Mouse (Mus musculus) kidney, postnatal 14 days (tissue): ENCODE data around the gene Eefsec.
A peak's percentile ranks its signal among the peaks of the same experiment; 100 is the strongest.

Experiments
- DNase-seq: peaks from one replicate; pipeline ENCODE4 v3.0.0; 2022; ENCODE audit warnings: mixed read lengths

Gene Eefsec

DNA sequence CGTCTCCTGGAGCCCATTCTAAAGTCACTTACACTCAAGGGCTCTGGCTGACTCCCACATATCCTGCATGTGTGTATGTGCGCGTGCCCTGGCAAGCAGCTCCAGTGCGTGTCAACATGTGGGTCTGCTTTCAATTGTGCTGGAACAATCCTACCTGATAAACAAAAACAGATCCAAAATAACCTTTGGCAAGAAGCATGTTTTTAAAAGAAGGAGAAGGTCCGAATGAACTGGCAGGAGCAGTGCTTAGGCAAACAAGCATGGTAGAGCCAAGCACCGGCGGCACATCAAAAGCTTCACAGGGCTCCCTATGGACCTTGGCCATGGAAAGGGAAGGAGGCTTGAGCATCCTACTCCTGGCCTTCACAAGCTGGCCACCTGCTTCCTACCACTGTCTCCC is 105.6 kb downstream of the Eefsec start:
- no peak for DNase-seq

- no peak for DNase-seq
Measured at GRCm38 (mm10) chr6:88329336-88329735, 117.0 kb downstream of the Eefsec start.

DNA sequence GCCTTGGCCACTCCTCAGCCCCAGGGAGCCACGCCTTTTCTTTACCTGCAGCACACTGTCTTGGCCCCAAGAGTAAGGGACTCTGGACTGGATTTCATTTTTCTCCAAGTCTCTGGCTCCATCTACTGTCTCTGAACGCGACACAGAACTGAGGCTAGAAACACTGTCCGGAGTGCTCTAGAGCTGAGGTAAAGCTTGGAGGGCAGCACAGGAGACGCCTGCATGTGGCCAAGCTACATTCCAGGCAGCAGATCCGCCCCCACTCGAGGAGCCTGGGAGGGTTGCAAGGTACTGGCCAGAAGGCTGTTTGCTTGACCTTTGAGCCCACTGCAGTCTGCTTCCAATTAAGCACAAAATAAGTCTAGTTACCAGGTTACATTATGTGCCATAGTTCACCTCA is 124.5 kb downstream of the Eefsec start:
- DNase-seq: peak; percentile 88

- peak; percentile 9 for DNase-seq
Measured at GRCm38 (mm10) chr6:88321253-88321652, 125.1 kb downstream of the Eefsec start.

DNA sequence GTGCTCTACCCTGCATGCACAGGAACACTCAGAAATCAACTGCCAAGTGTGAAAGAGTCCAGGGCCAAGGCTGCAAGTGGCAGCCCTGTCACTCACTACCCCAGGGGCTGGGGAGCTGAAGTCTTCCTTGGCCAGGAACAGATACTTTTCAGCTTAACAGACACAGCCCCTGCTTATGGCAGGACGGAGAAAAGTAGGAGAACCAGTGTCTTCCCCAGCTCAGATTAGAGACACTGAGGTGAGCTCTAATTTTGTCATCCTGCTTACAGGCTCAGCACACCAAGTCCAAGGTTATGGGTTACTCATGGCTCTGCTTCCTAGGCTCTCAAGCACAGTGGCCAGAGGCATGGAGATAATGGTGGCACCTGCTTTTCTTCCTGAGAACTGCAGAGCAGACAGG is 126.6 kb downstream of the Eefsec start:
- no peak for DNase-seq

GRCm38 (mm10) chr6:88315295-88315694 is 131.0 kb downstream of the Eefsec start:
- no peak for DNase-seq

GRCm38 (mm10) chr6:88313937-88314336 is 132.4 kb downstream of the Eefsec start:
- DNase-seq: no peak

GRCm38 (mm10) chr6:88311593-88311992 is 134.7 kb downstream of the Eefsec start:
- DNase-seq: no peak

DNA sequence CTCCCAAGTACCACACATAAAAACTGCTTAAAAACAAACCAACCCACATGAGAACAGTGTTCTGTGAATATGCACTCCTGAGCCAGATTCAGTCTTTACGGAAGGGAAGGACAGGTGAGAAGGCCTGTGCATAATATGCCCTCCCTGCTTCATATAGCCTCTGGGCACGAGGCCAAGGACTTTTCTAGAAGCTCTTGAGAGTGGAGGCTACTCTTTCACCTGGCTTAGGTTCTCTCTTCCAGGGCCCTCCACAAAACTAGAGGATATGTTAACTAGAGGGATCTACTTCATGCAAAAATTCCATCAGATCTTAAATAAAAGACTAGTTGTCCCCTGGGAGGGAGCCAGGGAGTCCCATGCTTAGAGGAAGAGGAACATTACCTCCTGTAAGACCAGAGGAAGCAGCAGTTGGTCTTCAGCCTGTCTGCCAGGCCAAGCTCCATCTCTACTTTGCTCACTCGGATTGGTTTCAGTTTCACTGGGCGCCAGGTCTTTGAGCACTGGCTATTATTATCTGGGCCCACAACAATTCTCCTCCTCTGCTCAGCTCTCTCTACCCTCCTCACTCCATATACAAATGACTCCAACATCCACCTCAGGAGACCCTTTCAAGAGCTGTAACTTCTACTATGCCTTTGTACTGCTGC is 140.1 kb downstream of the Eefsec start:
- DNase-seq: no peak

- no peak for DNase-seq
Measured at GRCm38 (mm10) chr6:88301234-88301633, 145.1 kb downstream of the Eefsec start.

GRCm38 (mm10) chr6:88299491-88299890 is 146.8 kb downstream of the Eefsec start:
- DNase-seq: no peak

GRCm38 (mm10) chr6:88292274-88292909 is 153.9 kb downstream of the Eefsec start:
- DNase-seq: no peak

GRCm38 (mm10) chr6:88290129-88290766 is 156.1 kb downstream of the Eefsec start:
- no peak for DNase-seq

GRCm38 (mm10) chr6:88278141-88278540 is 168.2 kb downstream of the Eefsec start:
- no peak for DNase-seq

DNA sequence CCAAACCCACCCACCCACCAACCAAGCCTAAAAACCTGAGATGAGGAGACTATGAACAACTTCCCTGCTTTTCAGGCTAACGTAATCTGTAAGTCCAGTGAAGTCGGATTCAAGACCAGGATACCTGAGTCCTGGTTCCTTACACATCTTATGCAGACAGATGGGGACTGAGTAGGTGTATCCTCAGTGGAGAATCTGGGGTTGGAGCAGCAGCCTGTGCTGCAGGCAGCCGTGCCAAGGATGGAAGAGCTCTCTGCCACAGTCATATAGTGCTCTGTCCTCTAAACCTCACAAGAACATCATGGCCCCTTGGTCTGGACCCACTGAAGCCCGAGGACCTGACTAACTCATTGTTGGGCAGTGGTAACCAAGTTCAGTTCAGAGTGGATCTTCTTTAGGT is 169.1 kb downstream of the Eefsec start:
- DNase-seq: no peak

DNA sequence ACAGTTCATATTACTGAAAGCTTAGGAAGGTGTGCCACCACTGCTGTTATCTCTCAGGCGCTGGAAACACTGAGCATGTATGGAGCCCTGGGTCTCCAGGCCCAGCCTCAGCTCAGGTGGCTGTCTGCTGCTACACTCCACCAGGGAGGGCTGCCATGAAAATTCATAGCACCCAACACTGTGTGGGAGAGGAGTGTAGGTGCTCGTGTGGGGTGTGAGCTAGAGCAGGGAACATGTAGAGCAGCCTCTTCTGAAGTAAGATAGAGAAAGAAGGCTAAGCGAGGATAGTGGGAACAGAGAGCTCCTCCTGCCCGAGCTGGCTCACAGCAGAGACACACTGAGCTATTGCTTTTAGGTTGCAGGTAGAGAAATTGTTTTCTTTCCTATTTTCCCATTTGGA is 170.1 kb downstream of the Eefsec start:
- DNase-seq: no peak

DNA sequence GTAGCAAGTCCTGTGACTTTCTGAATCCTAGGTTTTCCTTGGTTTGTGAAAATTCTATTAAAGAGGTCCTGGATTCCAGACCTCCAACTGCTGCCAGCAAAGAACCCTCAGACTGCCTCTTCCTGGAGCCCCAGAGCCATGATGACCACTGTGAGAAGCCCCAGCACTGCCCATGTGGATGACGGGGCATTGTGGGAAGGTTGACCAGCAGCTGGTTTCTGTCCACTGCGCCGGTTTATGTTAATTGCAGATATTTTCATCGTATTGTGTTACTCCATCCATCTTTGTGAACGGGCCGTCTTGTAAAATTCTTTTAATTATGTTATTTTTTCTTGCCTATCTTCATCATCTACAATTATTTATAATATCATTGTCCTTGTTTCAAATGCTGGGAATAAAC is 171.7 kb downstream of the Eefsec start:
- no peak for DNase-seq

DNA sequence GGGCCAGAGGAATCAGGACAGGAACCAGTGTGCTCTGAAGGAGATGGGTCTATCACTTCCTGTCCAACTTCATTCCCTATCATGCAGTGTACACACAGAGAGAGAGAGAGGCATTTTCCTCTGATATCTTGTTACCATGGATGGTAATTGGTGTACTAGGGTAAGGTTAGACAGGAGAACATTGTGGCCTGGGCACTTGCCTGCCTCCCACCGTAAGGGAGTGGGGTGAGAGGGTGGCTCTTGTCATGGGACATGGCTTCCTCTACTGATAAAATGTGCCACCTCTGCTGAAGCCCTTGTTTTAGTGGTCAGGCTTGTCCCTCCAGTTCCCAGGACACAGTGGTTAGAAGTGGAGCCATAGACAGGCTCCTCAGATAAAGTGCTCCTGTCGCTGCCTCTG is 178.4 kb downstream of the Eefsec start:
- no peak for DNase-seq

DNA sequence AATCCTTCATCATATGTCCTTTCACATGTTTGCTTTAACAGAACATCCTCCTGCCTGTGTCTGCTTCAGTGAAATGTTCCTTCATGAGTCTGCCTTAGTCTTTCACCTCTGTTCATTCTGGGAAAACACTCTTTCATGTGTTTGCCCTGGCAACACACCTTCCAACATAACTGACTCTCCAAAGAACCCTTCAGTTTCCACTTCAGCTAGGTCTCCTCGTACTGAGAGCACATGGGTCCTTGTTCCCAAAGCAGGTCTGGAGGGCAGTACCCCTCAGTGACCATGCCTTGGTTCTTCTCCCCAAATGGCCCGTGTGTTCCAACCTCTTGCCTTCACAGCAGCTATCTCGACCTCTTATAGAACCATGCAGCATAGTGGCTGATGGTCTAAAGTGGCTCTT is 179.3 kb downstream of the Eefsec start:
- no peak for DNase-seq

GRCm38 (mm10) chr6:88266055-88266454 is 180.3 kb downstream of the Eefsec start:
- DNase-seq: no peak

DNA sequence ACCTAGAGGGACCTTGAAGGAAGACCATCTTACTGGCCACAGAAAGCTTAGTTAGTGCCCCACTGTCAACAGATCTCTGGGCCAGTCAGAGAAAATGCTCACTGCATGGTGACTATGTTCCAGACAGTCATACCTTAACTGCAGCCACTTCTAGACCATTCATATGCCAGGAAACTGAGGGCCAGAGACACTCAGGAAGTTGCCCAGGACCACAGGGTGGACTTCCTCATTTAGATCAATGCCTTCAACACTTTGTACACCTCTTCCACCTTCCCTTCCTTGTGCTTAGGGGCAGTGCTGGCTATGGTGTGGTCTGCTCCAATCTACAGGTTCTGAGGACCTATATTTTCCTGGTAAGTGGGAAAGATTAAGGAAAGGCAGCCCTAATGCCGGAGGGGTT is 181.0 kb downstream of the Eefsec start:
- DNase-seq: no peak

- DNase-seq: no peak
Measured at GRCm38 (mm10) chr6:88262160-88262559, 184.2 kb downstream of the Eefsec start.

GRCm38 (mm10) chr6:88260645-88261044 is 185.7 kb downstream of the Eefsec start:
- no peak for DNase-seq

- DNase-seq: no peak
Measured at GRCm38 (mm10) chr6:88259621-88260020, 186.7 kb downstream of the Eefsec start.
